Mouse (Mus musculus) CD4-positive, CD25-positive, alpha-beta regulatory T cell, adult 2 months (primary cell): Measurements from ENCODE around the gene Galr3.
"Not testable (repeated sequence)": the region's sequence is repeated elsewhere in the genome, so short reads cannot be mapped to it uniquely, and the experiment has no call there.

ENCODE experiments used
- DNase-seq: peaks from one replicate; pipeline ENCODE4 v3.0.0-alpha.2; 2012; ENCODE audit warnings: low read depth, low spot score

Gene Galr3

DNA sequence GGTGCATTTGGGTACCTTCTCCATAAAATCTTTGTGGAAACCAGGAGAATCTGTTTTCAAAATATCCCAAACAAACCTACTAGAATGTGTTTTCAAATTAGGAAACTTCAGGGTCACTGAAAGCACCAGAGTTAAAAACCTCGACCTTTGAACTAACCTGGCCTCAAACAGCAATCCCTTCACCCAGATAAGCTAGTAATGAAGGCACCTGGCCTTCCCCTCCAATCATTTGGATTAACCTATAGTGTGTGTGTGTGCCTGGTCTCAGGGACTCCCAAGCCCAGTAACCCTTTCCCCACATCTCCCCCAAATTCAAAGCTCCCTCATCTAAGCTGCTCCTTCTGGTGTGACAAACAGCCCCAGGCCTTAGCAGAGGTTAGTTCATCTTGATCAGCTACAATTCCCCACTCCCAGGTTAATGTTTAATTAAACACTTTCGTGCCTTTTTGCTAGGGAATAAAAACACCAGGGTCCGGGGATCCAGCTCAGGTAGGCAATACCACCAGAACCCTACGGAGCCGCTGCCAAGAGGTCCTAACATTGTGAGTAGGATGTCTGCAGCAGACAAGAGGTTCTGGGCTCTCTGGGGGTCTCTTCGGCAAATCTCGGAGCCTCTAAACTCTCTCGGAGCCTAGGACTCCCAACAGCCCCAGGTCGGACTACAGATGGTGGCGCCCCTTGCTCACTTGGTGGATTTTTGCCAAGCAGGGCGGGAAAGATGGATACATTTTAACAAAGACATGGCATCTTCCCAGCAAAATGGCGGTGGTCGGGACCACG is 15.0 kb upstream of the Galr3 start:
- no peak for DNase-seq

- DNase-seq = peak; percentile 31
Measured at GRCm38 (mm10) chr15:79027291-79028205, 14.1 kb upstream of the Galr3 start.

DNA sequence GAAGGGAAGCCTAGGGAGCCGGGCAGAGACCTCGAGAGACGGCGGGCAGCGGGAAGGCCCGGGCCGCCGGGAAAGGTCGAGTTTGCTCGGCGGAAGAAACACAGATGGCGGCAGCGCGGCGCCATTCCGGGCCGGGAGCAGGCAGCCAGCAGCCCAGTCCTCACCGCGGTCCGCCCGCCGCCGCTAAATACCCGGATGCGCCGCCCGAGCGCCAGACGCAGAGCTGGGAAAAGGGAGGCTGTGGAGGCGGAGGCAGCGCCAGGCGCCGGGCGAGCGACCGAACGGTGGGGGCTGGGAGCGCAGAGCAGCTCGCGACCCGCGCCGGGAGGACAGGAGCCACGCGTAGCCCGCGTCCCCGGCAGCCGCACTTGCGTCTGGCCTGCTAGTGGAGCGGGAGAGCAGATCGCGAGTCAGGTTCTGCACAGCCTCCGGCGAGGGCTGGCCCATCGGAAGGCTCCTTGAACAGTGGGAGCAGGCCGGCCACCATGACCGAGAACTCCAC is 13.4 kb upstream of the Galr3 start, which contains the start of gene H1f0:
Gene H1f0 (plus strand): TSS at position 214 of the 502 bp plus-strand sequence.
- peak; percentile 91 for DNase-seq

DNA sequence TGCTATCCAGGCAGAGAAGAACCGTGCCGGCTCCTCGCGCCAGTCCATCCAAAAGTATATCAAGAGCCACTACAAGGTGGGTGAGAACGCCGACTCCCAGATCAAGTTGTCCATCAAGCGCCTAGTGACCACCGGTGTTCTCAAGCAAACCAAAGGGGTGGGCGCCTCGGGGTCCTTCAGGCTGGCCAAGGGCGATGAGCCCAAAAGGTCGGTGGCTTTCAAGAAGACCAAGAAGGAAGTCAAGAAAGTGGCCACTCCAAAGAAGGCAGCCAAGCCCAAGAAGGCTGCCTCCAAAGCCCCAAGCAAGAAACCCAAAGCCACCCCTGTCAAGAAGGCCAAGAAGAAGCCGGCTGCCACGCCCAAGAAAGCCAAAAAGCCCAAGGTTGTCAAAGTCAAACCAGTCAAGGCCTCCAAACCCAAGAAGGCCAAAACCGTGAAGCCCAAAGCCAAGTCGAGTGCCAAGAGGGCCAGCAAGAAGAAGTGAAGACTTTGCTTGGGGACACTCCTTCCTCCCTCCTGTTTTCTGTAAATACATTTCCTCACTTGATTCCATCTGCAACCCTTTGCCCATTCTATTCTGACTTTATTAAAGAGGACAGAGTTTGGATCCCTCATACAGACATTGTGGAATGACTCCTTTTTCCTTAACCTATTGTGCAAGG is 12.7 kb upstream of the Galr3 start:
- DNase-seq = no peak

DNA sequence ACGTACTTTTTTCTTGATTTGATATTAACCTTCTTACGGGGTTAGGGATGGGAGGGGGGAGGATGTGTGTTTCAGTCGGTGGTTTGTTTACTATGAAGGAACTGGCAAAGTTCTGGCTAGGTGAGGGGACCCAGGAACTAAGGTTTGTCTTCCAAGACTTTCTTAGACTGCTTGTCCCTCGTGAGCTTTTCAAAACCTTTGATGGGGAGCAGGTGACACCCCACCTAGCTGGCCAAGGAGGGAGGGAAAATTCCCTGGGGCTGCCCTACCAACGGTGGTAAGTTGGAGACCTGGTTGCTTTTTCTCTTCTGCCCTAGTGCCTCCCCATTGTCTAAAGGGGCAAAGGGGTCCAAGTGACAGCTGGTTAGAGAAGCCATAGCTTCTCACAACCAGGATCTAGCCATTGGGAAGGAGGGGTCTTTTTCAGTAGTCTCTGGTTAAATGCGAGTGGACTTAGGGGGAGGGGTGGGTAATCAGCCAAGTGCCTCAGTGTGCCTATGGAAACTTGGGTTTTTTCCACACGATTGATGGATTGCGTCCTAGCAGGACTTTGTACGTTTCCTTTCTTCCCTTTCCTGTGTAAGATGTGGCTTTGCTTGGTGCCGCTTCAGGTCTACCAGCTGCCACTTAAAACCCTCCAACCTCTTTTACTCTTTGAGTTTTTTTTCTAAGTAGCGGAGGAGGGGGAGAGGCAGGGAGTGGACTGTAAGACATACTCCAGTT is 12.0 kb upstream of the Galr3 start:
- peak; percentile 34 for DNase-seq

GRCm38 (mm10) chr15:79030551-79031435 is 10.9 kb upstream of the Galr3 start:
- DNase-seq = peak; percentile 88

- DNase-seq = not testable (repeated sequence)
Measured at GRCm38 (mm10) chr15:79031908-79032307, 9.8 kb upstream of the Galr3 start.

DNA sequence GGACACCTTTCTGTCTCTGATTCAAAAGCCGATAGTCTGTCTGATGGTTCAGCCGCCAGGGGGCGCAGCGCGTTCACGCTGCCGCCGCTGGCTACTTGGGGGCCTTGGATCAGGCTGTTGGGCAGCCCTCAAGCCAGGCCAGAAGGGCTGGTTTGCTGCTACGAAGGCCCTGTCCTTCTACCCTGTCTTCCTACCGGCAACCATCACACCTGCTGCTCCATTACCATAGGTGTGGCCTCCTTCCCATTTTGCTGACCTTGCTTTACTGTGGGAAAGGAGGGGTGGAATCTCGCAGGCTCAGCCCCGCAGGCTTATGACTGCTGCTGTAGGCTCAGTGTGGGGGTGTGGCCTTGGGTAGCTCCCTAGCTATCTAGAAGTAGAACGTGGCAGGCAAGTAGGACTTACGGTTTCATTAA is 3.8 kb upstream of the Galr3 start:
- peak; percentile 85 for DNase-seq

DNA sequence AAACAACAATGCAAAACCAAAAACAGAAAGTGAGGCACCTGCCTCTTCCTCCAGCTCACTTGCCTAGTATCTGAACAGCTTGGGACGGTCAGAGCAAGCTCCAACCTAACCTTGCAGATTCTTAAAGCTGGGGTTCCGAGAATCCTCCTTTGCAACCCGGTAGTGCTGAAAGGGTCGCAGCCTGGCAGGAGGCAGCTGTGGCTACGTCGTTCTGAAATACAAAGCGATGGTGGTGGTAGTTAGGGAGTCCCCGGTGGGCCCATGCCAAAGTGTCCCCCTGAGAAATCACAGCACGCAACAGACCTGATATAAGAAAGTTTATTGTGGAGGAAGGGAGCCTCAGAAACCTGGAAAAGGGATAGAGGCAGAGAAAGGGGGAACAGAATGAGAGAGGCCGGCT is 3.4 kb upstream of the Galr3 start:
- no peak for DNase-seq

- DNase-seq = peak; percentile 97
Measured at GRCm38 (mm10) chr15:79038853-79039252, 2.8 kb upstream of the Galr3 start.

DNA sequence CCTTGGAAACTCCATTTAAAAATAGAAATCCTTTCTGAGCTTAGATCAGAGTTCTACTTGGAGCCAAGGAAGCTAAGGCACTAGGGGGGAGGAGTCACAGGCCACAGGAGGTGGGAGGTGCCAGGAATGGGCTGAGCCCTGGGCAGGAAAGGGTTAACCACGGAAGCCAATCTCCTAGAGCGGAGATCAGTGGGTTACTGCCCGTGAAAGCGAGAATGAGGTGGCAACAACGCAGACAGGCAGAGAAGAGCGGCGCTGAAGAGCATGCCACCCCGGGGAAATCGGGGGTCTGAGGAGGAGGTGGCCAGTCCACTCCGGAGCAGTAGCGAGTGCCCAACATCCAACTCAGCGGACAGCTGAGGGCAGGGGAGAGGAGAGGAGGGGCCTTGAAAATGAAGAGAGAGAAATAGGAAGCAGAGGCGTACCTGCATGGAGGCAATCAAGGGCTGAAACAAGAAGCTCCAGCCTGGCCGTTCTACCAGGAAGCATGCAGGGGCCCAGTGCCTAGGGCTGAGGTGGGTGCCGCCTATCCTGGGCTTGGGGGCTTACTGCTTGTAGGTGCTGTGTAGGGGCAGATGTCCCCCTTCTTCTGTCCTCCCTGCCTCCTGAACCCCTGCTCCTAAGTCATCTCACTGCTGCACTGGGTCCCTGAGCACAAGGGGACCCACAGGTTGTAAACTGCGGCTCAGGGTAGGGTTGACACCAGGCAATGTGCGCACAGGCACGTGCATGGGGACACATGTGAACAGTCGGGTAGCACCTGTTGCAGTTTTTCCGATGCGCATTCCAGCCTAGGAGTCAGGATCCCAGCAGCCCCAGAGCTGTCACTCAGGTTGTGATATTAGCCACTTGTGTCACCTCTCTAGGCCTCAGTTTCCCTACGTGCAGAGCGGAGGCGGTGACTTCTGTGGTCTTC is 926 bp upstream of the Galr3 start:
- peak; percentile 72 for DNase-seq

- peak; percentile 59 for DNase-seq
Measured at GRCm38 (mm10) chr15:79042721-79043491, 1.2 kb downstream of the Galr3 start.

- no peak for DNase-seq
Measured at GRCm38 (mm10) chr15:79044837-79045236, 3.2 kb downstream of the Galr3 start.

GRCm38 (mm10) chr15:79048186-79048585 is 6.5 kb downstream of the Galr3 start:
- no peak for DNase-seq

DNA sequence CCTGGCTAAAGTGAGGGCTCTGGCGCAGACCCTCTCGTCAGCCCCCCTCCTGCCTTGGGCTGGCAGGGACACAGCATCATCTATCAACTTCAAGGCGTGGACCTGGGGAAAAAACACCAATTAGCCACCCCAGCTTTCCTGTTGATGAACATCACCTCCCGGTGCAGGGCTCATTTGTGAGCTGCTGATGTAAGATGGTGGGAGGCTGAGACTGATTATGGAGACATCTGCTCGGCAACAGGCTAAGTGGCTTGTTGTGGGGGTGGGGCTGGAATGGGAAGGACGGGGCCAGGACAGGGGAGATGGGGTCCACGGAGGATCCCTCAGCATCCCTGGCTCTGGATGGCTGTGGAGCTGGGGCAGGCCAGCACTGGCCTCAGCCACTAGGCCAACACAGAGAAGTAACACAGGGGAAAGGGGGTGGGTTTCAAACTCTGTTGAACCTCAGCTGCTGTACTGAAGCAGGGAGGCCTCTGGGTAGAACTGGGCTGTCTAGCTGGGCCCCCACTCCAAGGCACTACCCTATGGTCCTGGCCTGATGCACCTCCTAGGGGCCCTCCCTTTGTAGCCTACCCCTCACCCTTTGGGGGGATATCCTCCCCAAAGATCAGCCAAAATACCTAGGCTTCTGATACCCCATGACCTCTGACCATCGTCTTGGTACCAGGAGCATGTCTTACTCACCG is 8.6 kb downstream of the Galr3 start:
- no peak for DNase-seq

DNA sequence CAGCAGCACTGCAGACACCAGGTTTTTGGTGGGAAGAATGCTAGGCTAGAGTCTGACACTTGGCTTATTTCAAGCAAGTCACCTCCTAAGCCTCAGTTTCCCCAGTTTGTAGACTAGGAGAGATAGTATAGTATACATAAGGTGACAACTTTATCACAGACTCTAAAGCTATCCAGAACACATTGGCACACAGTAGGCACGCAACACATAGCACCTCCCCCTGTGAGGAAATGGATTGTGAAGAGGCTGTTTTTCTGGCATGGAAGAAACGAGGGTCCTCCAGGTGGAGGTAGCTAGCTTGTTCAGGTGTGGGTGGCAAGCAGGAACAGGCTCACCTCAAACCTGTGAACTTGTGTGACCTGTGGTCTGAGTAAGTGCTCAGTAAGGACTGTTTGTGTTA is 9.3 kb downstream of the Galr3 start:
- no peak for DNase-seq

- no peak for DNase-seq
Measured at GRCm38 (mm10) chr15:79051461-79052360, 10.0 kb downstream of the Galr3 start.
